Mouse (Mus musculus) liver, embryonic 11.5 days (tissue): ENCODE measurements around the gene Reg3b. TPM values are rescaled to one million over a fixed set of nuclear protein-coding genes. Genes with fewer than 3 reads are reported as not detected.
"Not testable (repeated sequence)": the region's sequence is repeated elsewhere in the genome, so short reads cannot be mapped to it uniquely, and the experiment has no call there.

Source experiments
- ATAC-seq: fragments of 200-750 bp; cut with Nextera tagmentation; replicated peaks from 2 replicates; pipeline ENCODE4 v1.8.0; 2017; ENCODE audit warnings: moderate number of reproducible peaks, mild to moderate bottlenecking, moderate TSS enrichment, moderate library complexity; ENCODE audit not compliant: low FRiP score
- DNase-seq: peaks from one replicate; pipeline ENCODE4 v3.0.0-alpha.2; 2017; ENCODE audit warnings: low spot score
- H3K27ac ChIP-seq: fragments of 300-500 bp; sonication (generic); 2 replicates; pipeline ENCODE4 v1.5.1; 2014; ENCODE audit warnings: mild to moderate bottlenecking, low read depth, low read length, control low read depth
- H3K27me3 ChIP-seq: fragments of 300-500 bp; sonication (generic); replicated peaks from 2 replicates; pipeline ENCODE4 v1.6.1; 2014; ENCODE audit warnings: low read length, mixed read lengths; ENCODE audit not compliant: control insufficient read depth, insufficient read depth
- H3K36me3 ChIP-seq: fragments of 300-500 bp; sonication (generic); 2 replicates; pipeline ENCODE4 v1.6.1; 2014; ENCODE audit warnings: mild to moderate bottlenecking, low read length, moderate library complexity, mixed read lengths; ENCODE audit not compliant: control insufficient read depth, insufficient read depth
- H3K4me1 ChIP-seq: fragments of 300-500 bp; sonication (generic); replicated peaks from 2 replicates; pipeline ENCODE4 v1.6.1; 2014; ENCODE audit warnings: low read length, mixed read lengths; ENCODE audit not compliant: control insufficient read depth, insufficient read depth
- H3K4me2 ChIP-seq: fragments of 300-500 bp; sonication (generic); 2 replicates; pipeline ENCODE4 v1.6.1; 2014; ENCODE audit warnings: mild to moderate bottlenecking, control low read depth, moderate library complexity
- H3K4me3 ChIP-seq: fragments of 300-500 bp; sonication (generic); 2 replicates; pipeline ENCODE4 v1.5.1; 2014; ENCODE audit warnings: low read depth, low read length, control low read depth
- H3K9ac ChIP-seq: fragments of 300-500 bp; sonication (generic); 2 replicates; pipeline ENCODE4 v1.6.1; 2014; ENCODE audit warnings: low read depth, low read length, control low read depth
- H3K9me3 ChIP-seq: fragments of 300-500 bp; sonication (generic); 2 replicates; pipeline ENCODE4 v1.6.1; 2016; ENCODE audit warnings: low read length, inconsistent platforms, mixed read lengths; ENCODE audit not compliant: control insufficient read depth
- WGBS: fragments of 180-500 bp; shearing (Covaris S2); extraction: QIAGEN DNeasy Blood & Tissue Kit; methylation state at CpG from one replicate; pipeline ENCODE4 v1.1.7; 2014; 5-methylcytosine and 5-hydroxymethylcytosine counted together
- polyA plus RNA-seq: library from polyadenylated mRNA; unstranded; fragments of >200 nt; fragmentation: Nextera tagmentation; extraction: Ambion mirVana; gene quantifications from 2 replicates; pipeline ENCODE4 v1.2.1, GENCODE M21; 2014

Reg3b gene
- polyA plus RNA-seq, 1 experiment from 2014 or later, result not detected

- Histone ChIP-seq H3K36me3 (no peaks in the 10 kb centered on the region), H3K4me3 (no peak overlapping the region), H3K9me3 (no peaks in the 10 kb centered on the region), H3K27ac (no peak overlapping the region), H3K27me3 (no peaks in the 10 kb centered on the region), H3K4me2 (no peak overlapping the region), H3K9ac (no peak overlapping the region), H3K4me1 (no peaks in the 10 kb centered on the region)
- ATAC-seq, result no peak
- DNase-seq, result no peak
- 85% methylated on average over 3 of the region's 3 CpGs for WGBS
These were observed 15.2 kb downstream of the Reg3b start for GRCm38 (mm10) chr6:78385609-78386008.

GRCm38 (mm10) chr6:78395323-78395722 is 24.9 kb downstream of the Reg3b start, which contains the start of gene Reg2:
TSS of gene Reg2 (plus strand) at chr6:78395623.
- H3K4me1 ChIP-seq, H3K4me3 ChIP-seq, H3K36me3 ChIP-seq, H3K4me2 ChIP-seq, H3K9ac ChIP-seq, ATAC-seq, H3K27ac ChIP-seq, H3K9me3 ChIP-seq, DNase-seq, H3K27me3 ChIP-seq: not testable (repeated sequence)
- 93% methylated on average over 4 of the region's 17 CpGs for WGBS

GRCm38 (mm10) chr6:78422411-78422810 is 52.0 kb downstream of the Reg3b start, which contains the start of gene Reg1:
TSS of gene Reg1 (plus strand) at chr6:78422711.
- H3K9me3 ChIP-seq, H3K4me2 ChIP-seq, H3K9ac ChIP-seq, H3K27ac ChIP-seq, ATAC-seq, DNase-seq, H3K4me3 ChIP-seq, H3K27me3 ChIP-seq, H3K36me3 ChIP-seq, H3K4me1 ChIP-seq: not testable (repeated sequence)

Other genes with a start within 250 kb of the Reg3b start
- gene Reg3d, start 8.2 kb downstream of the Reg3b start, polyA plus RNA-seq, result not detected in 2 replicates
- not detected in 2 replicates for gene Reg3a, start 10.1 kb downstream of the Reg3b start, polyA plus RNA-seq
- not detected in 2 replicates for gene Reg2, start 25.0 kb downstream of the Reg3b start, polyA plus RNA-seq
- gene Reg1, start 52.1 kb downstream of the Reg3b start, polyA plus RNA-seq, result not detected in 2 replicates
- not detected in 2 replicates for gene Reg3g, start 98.2 kb downstream of the Reg3b start, polyA plus RNA-seq